Mouse (Mus musculus) midbrain, embryonic 16.5 days (tissue): ENCODE measurements around the gene Cacnb4. TPM values are rescaled to one million over a fixed set of nuclear protein-coding genes. Genes with fewer than 3 reads are reported as not detected.
A peak's percentile ranks its signal among the peaks of the same experiment; 100 is the strongest.

Source experiments
- ATAC-seq: fragments of 200-750 bp; cut with Nextera tagmentation; 2 replicates; pipeline ENCODE4 v1.8.0; 2017; ENCODE audit warnings: moderate TSS enrichment
- H3K27ac ChIP-seq: fragments of 300-500 bp; sonication (generic); 2 replicates; pipeline ENCODE4 v1.5.1; 2014; ENCODE audit warnings: mild to moderate bottlenecking, low read length, mixed read lengths
- H3K27me3 ChIP-seq: fragments of 300-500 bp; sonication (generic); 2 replicates; pipeline ENCODE4 v1.6.1; 2014; ENCODE audit warnings: low read depth, low read length, mixed read lengths; ENCODE audit not compliant: control insufficient read depth, insufficient read depth
- H3K36me3 ChIP-seq: fragments of 300-500 bp; sonication (generic); 2 replicates; pipeline ENCODE4 v1.6.1; 2014; ENCODE audit warnings: mild to moderate bottlenecking, low read length, moderate library complexity, mixed read lengths; ENCODE audit not compliant: control insufficient read depth, insufficient read depth
- H3K4me1 ChIP-seq: fragments of 300-500 bp; sonication (generic); 2 replicates; pipeline ENCODE4 v1.6.1; 2014; ENCODE audit warnings: mild to moderate bottlenecking, low read length, mixed read lengths; ENCODE audit not compliant: control insufficient read depth, insufficient read depth
- H3K4me2 ChIP-seq: fragments of 300-500 bp; sonication (generic); 2 replicates; pipeline ENCODE4 v1.6.1; 2014; ENCODE audit warnings: mild to moderate bottlenecking, low read length, mixed read lengths
- H3K4me3 ChIP-seq: fragments of 300-500 bp; sonication (generic); 2 replicates; pipeline ENCODE4 v1.5.1; 2014; ENCODE audit warnings: low read depth, mild to moderate bottlenecking, low read length, moderate library complexity, mixed read lengths
- H3K9ac ChIP-seq: fragments of 300-500 bp; sonication (generic); 2 replicates; pipeline ENCODE4 v1.6.1; 2014; ENCODE audit warnings: low read depth, low read length, mixed read lengths
- H3K9me3 ChIP-seq: fragments of 300-500 bp; sonication (generic); replicated peaks from 2 replicates; pipeline ENCODE4 v1.6.1; 2014; ENCODE audit warnings: mild to moderate bottlenecking, low read length, mixed read lengths; ENCODE audit not compliant: control insufficient read depth, poor library complexity, severe bottlenecking
- WGBS: fragments of 180-500 bp; shearing (Covaris S2); extraction: QIAGEN DNeasy Blood & Tissue Kit; methylation state at CpG from one replicate; pipeline ENCODE4 v1.1.7; 2014; 5-methylcytosine and 5-hydroxymethylcytosine counted together
- polyA plus RNA-seq: library from polyadenylated mRNA; unstranded; fragments of >200 nt; fragmentation: Nextera tagmentation; extraction: Ambion mirVana; gene quantifications from 2 replicates; pipeline ENCODE4 v1.2.1, GENCODE M21; 2015

The Cacnb4 gene
- polyA plus RNA-seq, 1 experiment from 2014 or later, result 15.6 TPM

GRCm38 (mm10) chr2:52604651-52605020 lies 72.0 kb downstream of the Cacnb4 start:
- no peak for ATAC-seq
- peaks cover 6% of the 10 kb centered on the region; the same call in 1 of the 2 replicates for H3K4me1 ChIP-seq
- no peaks in the 10 kb centered on the region for H3K27me3 ChIP-seq
- no peak overlapping the region for H3K9ac ChIP-seq
- WGBS, result 88% methylated on average over 8 of the region's 8 CpGs
- no peaks in the 10 kb centered on the region for H3K36me3 ChIP-seq
- H3K4me2 ChIP-seq, result no peak overlapping the region
- H3K4me3 ChIP-seq, result no peak overlapping the region
- H3K9me3 ChIP-seq, result no peaks in the 10 kb centered on the region
- H3K27ac ChIP-seq, result no peak overlapping the region

GRCm38 (mm10) chr2:52603935-52604650 lies 72.5 kb downstream of the Cacnb4 start:
- Histone ChIP-seq H3K36me3 (no peaks in the 10 kb centered on the region), H3K27ac (no peak overlapping the region), H3K4me2 (no peak overlapping the region), H3K4me1 (peaks cover 6% of the 10 kb centered on the region; the same call in 1 of the 2 replicates), H3K4me3 (no peak overlapping the region), H3K9me3 (no peaks in the 10 kb centered on the region), H3K27me3 (no peaks in the 10 kb centered on the region), H3K9ac (no peak overlapping the region)
- 92% methylated on average over 11 of the region's 11 CpGs for WGBS
- no peak for ATAC-seq

GRCm38 (mm10) chr2:52603421-52603820 lies 73.2 kb downstream of the Cacnb4 start:
- no peaks in the 10 kb centered on the region for H3K9me3 ChIP-seq
- no peak overlapping the region for H3K27ac ChIP-seq
- H3K4me1 ChIP-seq, result peaks cover 6% of the 10 kb centered on the region; the same call in 1 of the 2 replicates
- no peaks in the 10 kb centered on the region for H3K36me3 ChIP-seq
- no peak overlapping the region for H3K9ac ChIP-seq
- no peak overlapping the region for H3K4me2 ChIP-seq
- no peak overlapping the region for H3K4me3 ChIP-seq
- 72% methylated on average over 6 of the region's 6 CpGs for WGBS
- H3K27me3 ChIP-seq, result no peaks in the 10 kb centered on the region
- ATAC-seq, result no peak

- 90% methylated on average over 8 of the region's 8 CpGs for WGBS
Measured at GRCm38 (mm10) chr2:52602921-52603320, 73.7 kb downstream of the Cacnb4 start.

GRCm38 (mm10) chr2:52602228-52602627 lies 74.4 kb downstream of the Cacnb4 start:
- ATAC-seq, result no peak
- no peaks in the 10 kb centered on the region for H3K36me3 ChIP-seq
- no peak overlapping the region for H3K4me3 ChIP-seq
- H3K4me2 ChIP-seq, result no peak overlapping the region
- 93% methylated on average over 2 of the region's 2 CpGs for WGBS
- H3K27ac ChIP-seq, result no peak overlapping the region
- no peaks in the 10 kb centered on the region for H3K9me3 ChIP-seq
- H3K27me3 ChIP-seq, result no peaks in the 10 kb centered on the region
- no peak overlapping the region for H3K9ac ChIP-seq
- H3K4me1 ChIP-seq, result no peaks in the 10 kb centered on the region

More at GRCm38 (mm10) chr2:52602921-52603320, 73.7 kb downstream of the Cacnb4 start:
- no peak overlapping the region for H3K4me3 ChIP-seq
- H3K27ac ChIP-seq, result no peak overlapping the region
- ATAC-seq, result no peak
- H3K4me2 ChIP-seq, result no peak overlapping the region
- H3K27me3 ChIP-seq, result no peaks in the 10 kb centered on the region
- H3K4me1 ChIP-seq, result peaks cover 2% of the 10 kb centered on the region; the same call in 1 of the 2 replicates
- no peaks in the 10 kb centered on the region for H3K9me3 ChIP-seq
- H3K9ac ChIP-seq, result no peak overlapping the region
- H3K36me3 ChIP-seq, result no peaks in the 10 kb centered on the region

GRCm38 (mm10) chr2:52597511-52597910 lies 79.1 kb downstream of the Cacnb4 start:
- Histone ChIP-seq H3K27me3 (no peaks in the 10 kb centered on the region), H3K4me2 (no peak overlapping the region), H3K4me1 (no peaks in the 10 kb centered on the region), H3K9me3 (no peaks in the 10 kb centered on the region), H3K4me3 (no peak overlapping the region), H3K36me3 (no peaks in the 10 kb centered on the region), H3K9ac (no peak overlapping the region), H3K27ac (no peak overlapping the region)
- ATAC-seq, result no peak

- WGBS, result 93% methylated on average over 8 of the region's 8 CpGs
Measured at GRCm38 (mm10) chr2:52593814-52594213, 82.8 kb downstream of the Cacnb4 start.

GRCm38 (mm10) chr2:52593260-52593659 lies 83.4 kb downstream of the Cacnb4 start:
- Histone ChIP-seq H3K4me3 (no peak overlapping the region), H3K27ac (no peak overlapping the region), H3K4me1 (peaks cover 13% of the 10 kb centered on the region; the same call in 1 of the 2 replicates), H3K9me3 (no peaks in the 10 kb centered on the region), H3K36me3 (no peaks in the 10 kb centered on the region), H3K9ac (no peak overlapping the region), H3K4me2 (no peak overlapping the region), H3K27me3 (no peaks in the 10 kb centered on the region)
- 73% methylated on average over 5 of the region's 5 CpGs for WGBS
- ATAC-seq, result no peak

More at GRCm38 (mm10) chr2:52593814-52594213, 82.8 kb downstream of the Cacnb4 start:
- no peak for ATAC-seq
- Histone ChIP-seq H3K27me3 (no peaks in the 10 kb centered on the region), H3K4me1 (peaks cover 13% of the 10 kb centered on the region; the same call in 1 of the 2 replicates), H3K36me3 (no peaks in the 10 kb centered on the region), H3K4me2 (no peak overlapping the region), H3K9ac (no peak overlapping the region), H3K9me3 (no peaks in the 10 kb centered on the region), H3K4me3 (no peak overlapping the region), H3K27ac (no peak overlapping the region)

GRCm38 (mm10) chr2:52590970-52591347 lies 85.7 kb downstream of the Cacnb4 start:
- WGBS, result 4% methylated on average over 5 of the region's 5 CpGs
- peak overlapping the region; percentile 28; the same call in 1 of the 2 replicates for H3K9ac ChIP-seq
- H3K36me3 ChIP-seq, result no peaks in the 10 kb centered on the region
- H3K4me2 ChIP-seq, result peak overlapping the region; percentile 34; the same call in 1 of the 2 replicates
- no peaks in the 10 kb centered on the region for H3K27me3 ChIP-seq
- peak; percentile 73 for ATAC-seq
- H3K27ac ChIP-seq, result peak overlapping the region; percentile 47
- no peak overlapping the region for H3K4me3 ChIP-seq
- H3K9me3 ChIP-seq, result no peaks in the 10 kb centered on the region
- peaks cover 13% of the 10 kb centered on the region; the same call in 1 of the 2 replicates for H3K4me1 ChIP-seq
